Mouse (Mus musculus) gastrocnemius, postnatal 4 days (tissue): ENCODE measurements at regions not wholly inside any gene's neighbourhood (a gene's known extent, or its start where the extent isn't known, plus 50 kb on each side); places are given as distances from the start of the nearest gene placed in this dataset.

Experiments used
- DNase-seq, 2 experiments: peaks; one replicate each; pipeline ENCODE4 v3.0.0; 2021 to 2022; ENCODE audit warnings: low spot score in 2 of 2, mixed read lengths in 2 of 2

DNA sequence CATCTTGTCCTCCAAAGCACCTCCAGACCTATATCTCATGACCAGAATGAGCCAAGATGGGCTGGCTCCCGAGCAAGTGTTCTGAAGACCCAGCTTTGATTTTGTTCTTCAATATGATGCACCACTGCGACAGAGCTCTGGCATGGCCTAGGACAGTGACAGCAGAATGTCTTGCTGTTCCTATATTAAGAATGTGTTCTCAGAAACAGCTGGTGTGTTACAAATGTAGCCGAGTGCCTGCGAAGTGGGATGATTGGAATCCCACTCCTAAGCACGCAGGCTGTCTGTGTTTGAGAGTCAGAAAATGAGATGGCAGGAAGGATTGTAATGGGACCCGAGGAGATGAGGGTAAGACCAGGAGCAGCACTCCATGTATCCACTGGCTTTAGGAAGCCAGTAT, 355.1 kb upstream of the Smarca2 start:
- no peak for DNase-seq

DNA sequence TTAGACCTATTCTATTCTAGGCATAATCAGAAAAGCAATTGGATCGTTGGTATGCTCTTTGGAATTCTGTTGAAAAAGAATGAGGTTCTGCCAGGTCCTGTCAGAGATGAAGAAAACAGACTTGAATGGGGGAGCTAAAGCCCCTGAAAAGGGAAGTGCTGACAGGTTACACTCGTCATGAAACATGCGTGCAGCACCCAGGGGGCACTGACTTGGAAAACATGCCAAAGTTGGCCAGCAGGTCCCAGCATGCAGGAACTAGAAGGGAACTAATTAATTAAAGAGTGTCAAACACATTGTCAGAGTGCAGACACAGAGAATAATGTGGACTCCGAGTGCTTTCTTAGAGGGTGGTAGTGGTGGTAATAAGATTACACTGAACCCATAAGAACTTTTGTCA, 346.2 kb upstream of the Smarca2 start:
- DNase-seq: no peak

DNA sequence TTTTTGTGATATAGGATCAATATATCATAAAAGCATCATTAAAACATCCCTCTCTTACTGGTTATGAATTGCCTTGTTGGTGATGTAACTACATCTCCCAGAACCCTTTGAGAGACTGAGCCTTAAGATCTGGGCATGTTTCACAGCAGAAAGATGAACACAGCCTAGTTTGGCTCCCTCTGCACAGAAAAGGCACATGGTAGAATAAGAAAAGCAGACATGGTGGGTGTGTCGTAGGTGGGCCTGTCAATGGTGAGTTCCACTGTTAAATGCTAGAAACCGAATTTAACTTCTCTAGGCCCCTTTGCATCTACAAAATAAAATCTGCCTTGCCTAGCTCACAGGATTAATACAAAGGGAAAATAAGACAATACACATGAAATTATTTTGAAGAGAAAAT, 343.3 kb upstream of the Smarca2 start:
- DNase-seq: no peak

DNA sequence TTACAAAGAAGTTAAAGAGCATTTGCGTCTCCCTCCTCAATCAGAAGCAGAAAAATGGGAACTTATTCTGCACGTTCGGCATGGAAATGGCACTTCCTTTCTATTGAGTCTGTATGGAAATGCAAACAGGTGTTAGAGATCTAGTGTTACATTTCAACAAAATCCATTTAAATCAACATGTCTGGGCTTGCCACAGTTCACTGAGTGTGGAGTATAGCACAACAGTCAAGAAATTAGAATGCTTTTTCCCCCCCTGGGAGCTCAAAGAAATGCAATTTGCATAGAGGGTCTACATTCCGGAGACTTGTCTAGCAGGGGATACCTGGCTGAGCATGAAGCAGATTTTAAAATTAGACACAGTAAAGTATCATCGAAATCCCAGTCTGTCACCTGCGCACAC, 308.5 kb upstream of the Smarca2 start:
- no peak for DNase-seq

DNA sequence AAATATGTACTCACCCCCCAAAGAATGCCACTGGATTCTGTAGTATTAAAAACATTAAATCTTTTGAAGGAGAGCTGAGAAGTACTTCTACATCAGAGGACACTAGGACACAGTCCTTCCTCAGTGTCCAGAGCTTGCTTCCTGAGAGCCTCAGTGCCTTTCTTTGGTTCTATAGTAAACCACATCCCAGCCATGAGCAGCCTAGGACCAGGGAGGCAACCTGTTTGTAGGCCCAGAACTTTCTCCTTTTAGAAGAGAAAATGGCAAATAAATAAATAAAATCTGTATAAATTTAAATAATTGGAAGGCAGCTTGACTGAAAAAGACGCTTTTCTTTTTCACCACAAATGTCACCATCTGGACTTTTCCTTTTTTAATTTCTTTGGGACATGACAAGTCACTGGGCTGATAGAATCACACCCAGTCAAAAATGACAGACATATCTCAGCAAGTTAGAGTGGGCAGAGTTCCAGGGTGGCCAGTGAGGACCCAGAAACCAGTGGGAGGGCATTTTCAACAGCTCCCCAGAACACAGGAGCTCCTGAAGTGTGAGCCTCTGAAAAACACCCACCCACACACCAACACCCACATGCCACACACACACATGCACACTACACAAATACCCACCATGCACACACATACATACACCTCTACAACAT, 296.2 kb upstream of the Smarca2 start:
- no peak for DNase-seq

DNA sequence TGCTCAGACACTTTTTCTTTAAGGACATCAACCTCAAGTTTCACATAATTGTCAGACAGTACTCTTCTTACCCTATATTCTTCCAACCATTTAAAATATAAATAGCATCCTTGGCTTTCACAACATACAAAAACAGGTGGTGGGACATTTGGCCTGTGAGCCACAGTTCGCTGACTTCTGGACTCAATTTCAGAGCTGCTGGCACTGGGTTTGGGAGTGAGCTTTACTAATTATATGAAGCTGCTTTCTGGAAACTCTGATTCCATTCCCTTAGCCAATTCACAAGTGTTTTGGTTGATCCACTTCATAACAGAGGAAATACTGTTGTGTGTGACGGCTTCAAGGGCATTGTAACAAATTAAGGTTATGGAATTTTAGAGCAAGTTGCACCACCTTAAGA, 285.9 kb upstream of the Smarca2 start:
- DNase-seq: peak in 1 of 2 experiments; percentile 16

DNA sequence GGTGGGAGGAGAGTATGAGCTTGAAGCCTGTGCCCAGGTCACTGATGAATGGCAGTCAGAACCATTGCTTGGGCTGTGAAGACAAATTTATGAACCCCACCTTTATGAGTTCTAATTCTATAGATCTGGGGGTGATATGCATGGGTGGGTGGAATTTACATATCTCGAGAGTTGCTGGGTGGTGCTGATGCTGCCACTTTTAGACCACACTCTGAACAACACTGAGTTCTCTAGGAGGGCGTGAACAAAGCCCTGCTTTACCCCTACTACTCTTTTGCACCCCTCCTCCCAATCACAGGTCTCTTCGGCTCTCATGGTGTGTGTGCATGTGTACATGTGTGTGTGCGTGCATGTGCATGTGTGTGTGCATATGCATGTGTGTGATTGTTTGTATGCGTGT, 281.2 kb upstream of the Smarca2 start:
- no peak for DNase-seq

DNA sequence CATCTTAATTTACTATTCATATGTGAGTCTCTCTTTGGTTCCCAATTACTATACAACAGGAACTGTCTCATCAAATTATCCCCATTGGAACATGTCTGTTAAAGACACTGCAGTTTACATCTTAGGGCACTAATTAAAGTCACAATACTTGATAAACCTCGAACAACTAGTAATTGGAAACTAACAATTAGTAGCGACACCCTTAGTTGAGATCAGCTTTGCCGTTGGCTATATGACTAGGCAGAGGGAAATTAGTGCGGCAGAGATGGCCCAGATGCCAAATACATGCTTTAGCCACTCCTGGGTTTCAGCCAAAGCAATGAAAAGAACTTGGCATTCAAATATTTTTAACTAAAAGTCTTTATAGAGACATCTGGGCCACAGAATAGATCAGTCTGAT, 265.7 kb upstream of the Smarca2 start:
- DNase-seq: no peak

DNA sequence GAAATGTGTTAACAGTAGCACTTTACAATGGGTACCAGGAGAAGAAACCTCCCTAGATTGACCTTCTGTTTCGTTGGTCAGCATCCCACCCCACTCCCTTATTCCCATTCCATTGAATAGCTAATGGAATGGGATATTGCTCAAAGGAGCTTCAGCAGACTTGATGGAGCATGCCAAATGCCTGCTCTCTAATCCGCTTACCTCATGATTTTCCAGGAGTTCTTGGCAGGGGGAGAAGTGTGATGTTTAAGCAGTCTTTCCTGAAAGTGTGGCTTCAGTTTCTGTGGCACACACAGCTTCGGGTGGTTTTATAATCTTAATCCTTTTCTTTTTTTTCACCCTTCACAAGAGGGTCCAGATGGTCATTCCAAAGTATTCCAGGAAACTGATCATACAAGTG, 264.7 kb upstream of the Smarca2 start:
- DNase-seq: no peak

DNA sequence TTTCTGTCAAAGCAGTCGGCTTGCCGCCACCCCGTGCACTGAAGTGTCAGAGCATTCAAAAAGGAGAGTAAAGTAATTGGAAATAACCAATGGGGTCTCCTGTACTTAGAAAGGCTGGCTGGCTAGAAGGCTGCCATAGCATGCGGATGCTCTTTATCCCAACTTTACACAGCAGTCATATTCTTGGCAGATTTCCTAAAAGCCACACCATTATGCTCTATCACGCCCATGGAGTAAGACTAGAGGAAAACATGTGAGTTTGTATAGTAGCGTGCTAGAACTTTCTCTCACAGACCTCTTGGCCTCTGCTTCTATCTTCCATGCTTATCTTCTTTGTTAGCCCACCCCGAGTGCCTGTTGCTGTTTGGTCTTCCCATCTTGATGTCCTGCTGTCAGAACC, 249.8 kb upstream of the Smarca2 start:
- DNase-seq: no peak

DNA sequence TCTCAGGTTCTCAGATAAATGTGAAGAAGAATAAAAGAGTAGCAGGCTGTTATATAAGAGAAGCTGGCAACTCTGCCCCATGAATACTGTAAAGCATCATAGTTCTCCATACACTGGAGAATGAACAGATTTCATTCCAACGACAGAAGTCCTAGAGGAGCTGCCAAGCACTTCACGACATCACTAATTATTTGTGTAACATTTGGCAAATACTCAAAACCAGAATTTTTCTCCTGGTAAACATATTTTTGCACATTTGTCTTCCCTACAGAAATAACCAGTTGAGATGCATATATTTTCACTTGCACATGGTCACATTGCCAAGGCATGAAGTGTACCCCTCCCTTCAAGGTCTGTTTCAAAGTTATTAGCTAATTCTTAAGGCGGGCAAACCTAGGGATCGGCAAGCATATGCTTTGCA, 220.9 kb upstream of the Smarca2 start:
- DNase-seq: no peak

DNA sequence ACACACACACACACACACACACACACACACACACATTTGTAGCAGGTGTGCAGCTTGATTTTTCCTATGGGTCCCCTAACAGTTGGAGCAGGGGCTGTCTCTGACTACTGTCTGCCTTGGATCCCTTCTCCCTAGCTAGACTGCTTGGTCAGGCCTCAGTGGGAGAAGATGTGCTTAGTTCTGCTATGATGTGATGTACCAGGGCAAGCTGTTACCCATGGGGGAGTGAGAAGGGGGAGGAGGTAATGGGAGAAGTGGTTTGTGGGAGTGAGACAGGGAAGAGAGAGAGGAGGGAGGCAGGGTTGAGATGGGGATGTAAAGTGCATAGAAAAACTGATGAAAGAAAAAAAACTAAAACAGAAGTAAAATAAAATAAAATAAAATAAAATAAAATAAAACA, 218.8 kb upstream of the Smarca2 start:
- no peak for DNase-seq

DNA sequence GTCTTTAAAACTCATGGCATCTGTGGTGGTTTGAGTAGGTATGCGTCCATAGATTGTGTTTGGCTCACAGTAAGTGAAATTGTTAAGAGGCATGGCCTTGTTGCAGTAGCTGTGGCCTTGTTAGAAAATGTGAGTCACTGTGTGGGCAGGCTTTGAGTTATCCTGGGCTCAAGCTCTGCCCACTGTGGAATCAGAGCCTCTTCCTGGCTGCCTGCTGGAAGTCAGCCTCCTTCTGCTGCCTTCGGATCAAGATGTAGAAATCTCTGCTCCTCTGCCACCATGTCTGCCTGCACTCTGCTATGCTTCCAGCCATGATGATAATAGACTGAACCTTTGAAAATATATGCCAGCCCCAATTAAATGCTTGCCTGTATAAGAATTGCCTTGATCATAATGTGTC, 192.2 kb upstream of the Smarca2 start:
- no peak for DNase-seq

DNA sequence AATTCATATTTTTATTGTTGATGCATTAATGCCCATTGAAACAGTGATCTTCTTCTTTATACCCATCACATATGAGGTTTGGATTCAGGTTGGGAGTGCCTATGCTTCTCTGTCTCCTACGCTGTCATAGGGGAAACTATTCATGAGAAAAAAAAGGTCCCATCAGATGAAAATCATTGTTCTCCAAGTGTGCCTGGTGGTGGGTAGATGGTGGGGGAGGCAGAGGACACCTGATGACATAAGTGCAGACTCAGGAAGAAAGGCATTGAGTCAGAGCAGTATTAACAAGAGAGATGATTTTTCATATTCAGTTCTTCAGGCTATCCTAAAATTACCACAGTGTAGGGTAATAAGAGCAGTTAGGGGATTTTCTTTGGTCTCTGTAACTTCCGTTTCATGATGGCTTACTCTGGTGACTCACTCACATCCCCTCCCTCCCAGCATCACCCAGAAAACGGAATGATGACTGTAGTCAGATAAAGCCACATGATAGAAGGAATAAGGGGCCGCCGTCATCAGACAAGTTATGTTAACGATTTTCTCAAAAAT, 190.3 kb upstream of the Smarca2 start:
- DNase-seq: no peak

DNA sequence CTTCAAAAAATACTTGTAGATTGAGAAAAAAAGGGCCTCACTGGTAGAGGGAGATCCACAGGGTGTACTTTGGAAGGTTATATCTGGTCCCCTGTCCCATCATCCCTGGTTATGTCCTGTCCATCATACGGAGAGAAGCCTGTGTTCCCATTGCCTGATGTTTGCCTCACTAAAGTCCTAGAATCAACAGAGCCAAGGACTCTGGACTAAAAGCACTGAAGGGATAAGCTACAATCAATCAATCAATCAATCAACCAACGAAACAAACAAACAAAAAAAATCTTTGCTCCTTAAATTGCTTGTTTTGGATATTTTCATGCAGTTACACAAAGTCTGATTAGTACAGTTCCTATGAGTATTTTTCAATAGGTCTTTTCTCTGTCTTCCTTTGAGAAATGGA, 185.1 kb upstream of the Smarca2 start:
- DNase-seq: no peak

DNA sequence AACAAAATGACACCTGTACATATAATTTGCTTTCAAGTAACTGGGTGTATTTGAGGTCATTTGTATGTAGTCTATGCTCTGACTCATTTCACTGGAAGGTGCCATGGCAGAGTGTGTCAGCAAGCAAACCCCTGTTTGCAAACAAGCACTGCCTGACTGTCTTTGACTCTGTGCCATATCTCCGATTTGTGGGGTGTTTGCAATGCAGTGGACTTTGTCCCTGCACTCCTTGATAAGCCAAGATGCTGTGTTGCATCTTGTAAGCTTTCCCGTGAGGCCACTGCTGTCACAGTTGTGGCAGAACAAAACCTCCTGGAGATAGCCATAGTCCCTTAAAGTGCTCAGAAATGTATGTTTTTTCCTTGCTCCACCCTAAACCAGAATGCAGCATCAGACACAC, 165.7 kb upstream of the Smarca2 start:
- DNase-seq: no peak

DNA sequence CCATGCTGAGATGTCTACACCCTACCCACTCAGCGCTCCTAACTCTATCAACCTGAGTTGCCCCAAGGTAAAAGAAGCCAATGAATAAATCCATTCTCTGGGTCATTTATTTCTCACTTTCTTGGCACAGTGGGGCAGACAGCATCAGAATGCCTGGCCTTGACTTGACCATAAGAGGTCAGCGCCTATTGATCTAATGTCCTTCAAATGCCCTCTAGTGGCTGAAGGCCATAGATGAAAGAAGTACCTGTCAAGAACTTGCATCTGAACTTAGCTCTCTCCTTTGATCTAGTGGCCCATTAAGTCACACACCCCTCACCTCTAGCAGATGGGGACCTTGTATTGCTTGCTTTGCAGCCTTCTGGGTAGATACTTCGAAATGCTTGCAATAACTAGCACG, 159.5 kb upstream of the Smarca2 start:
- DNase-seq: no peak

DNA sequence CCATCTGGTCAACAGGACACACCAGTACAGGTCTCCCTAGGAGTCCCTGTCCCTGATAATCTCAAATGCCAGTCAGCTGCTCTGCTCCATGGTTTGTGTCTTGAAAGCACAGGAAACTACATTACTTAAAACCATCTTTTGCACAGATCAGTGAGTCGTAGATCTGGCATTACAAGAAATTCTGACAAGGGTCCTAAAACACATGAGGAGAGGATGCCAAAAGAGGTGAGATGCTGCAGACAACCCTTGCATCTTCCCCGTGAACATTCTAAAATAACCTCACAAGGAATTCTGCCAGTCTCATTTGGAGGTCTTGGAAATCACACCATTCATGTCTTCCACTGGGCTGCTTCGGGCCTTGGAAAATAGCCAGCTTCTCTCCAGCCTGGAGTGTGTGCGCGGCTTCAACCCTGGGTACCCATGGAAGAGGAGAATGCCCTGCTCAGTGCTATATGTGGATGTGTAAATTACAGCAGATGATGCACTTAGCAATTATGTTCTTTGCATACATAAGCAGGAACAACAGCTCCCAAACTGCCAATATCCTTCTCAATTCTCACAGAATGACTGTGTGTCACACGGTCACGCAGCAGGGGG, 157.3 kb upstream of the Smarca2 start:
- DNase-seq: no peak

DNA sequence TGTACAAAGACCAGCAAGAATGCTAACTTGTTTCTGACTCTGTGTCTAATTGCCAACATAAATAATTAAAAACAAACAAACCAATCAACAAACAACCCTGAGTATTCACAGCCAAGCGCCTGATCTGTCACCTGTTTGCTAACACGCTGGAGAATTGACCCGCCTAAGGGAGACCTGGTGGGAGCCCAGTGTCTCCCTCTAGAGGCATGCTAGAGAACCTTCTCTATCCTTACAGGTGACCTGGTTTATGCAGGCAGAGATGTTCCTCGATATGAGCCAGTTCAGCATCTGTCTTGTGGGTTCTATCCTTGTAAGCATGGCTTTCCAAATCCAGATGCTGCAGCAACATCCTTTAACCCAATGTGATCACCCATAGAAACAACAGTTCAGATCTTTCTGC, 143.1 kb upstream of the Smarca2 start:
- DNase-seq: no peak

DNA sequence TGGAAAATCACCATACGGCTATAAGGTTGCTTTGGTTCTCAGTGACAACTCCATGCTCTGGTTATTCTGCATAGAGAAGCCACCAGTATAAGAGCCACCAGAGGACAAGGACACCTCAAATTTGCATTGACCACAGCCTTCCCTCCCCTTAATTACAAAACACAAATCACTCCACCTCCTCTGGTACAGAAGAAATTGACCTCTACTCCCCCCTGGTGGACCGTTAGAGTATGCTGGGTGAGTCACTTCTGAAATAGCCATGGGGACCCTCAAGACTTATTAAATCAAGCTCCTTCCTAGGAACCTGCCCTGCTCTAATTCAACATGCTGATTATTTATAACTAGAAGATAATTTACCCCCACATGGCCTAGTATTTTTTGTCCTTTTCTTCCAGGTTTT, 139.6 kb upstream of the Smarca2 start:
- DNase-seq: peak in 1 of 2 experiments; percentile 20

DNA sequence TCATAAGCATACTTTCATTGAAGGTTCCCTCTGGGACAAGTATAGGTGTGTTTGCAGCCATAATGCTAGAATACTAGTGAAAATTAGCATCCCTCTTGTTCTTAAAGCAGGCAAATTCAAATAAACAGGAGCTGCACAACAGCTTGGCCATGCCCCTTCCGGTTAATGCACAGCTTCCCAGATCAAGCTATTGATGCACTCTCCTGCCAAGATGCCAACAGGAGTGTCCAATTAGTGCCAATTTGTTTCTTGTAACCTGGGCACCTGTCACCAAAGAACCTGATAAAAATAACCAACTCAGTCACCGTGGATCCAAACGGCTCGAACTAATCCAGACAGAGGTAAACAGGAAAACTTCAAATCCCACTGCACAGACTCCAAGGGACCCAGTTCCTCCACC, 138.6 kb upstream of the Smarca2 start:
- DNase-seq: no peak

DNA sequence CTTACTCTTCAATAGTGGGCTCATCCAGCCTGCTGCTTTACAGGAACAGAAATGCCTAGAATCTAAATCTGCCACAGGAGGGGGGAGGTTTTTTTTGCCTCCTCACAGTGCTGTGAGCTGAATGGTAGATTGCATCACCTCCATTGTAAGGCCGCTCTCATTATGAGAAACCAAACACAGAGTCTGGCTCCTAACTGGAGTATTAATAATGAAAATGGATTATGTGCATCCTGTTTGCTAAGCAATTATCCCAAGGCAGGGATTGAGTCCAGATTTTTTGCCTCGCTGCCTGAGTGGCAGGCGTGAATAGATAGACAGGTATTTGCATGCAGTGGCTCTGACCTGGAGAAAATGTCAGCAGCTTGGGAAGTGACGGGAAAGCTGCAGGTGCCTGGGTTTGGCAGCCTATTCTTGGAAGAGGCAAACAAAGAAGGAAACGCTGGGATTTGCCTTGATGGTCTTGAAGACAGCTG, 137.6 kb upstream of the Smarca2 start:
- no peak for DNase-seq

DNA sequence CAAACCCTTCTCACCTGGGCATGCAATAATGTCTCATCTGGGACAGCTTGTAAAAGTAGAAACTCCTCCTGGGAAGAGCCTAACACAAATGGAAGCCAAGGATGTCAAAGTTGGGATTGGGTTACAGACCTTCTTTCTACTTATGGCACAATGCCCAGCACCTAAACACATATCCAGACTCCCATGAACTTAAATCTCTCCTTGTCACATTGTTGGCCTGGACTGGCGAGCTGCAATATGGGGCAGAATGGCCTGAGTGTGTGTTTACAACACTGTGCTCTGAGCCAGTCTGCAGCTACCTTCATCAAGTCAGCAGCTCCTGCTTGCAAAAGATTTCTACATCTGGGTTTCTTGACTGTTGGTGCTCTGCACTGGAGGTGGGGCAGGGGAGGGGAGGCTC, 132.2 kb upstream of the Smarca2 start:
- no peak for DNase-seq
